Mouse (Mus musculus): ENCODE results near the gene Slc22a16. TPM values are rescaled to one million over a fixed set of nuclear protein-coding genes. Genes with fewer than 3 reads are reported as not detected.
A peak's percentile ranks its signal among the peaks of the same experiment; 100 is the strongest.
"Not testable (repeated sequence)": the region's sequence is repeated elsewhere in the genome, so short reads cannot be mapped to it uniquely, and the experiment has no call there.

Slc22a16 gene
- total and polyA plus RNA-seq, 2 experiments from 2014 or later: not detected

DNA sequence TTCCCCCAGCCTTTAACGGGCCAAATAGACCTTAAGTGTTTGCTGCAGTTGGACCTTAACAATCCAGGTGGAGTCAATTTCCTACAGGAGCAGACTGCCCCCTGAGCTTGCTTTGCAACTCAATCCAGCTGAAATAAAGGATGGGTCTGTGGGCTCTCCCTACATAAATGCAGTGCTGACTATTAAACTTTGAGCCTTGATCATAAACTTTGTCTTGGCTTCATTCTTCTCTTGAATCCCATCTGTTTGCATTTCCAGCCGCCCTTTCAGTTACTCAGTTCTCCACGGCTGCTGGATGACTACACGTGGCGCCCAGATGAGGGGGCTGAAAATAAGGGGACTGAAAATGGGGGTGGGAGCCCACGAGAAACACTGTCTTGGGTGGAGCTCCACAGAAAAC lies 28.8 kb upstream of the Slc22a16 start:
- no peak for TF ChIP-seq CTCF (IDR thresholded peaks at IDR 0.05; ENCODE audit: low read depth)
- no peaks in the 10 kb centered on the region for H3K9me3 ChIP-seq (ENCODE audit: low read length)
- no peaks in the 10 kb centered on the region for H3K36me3 ChIP-seq (ENCODE audit: insufficient read depth)
- 82% methylated on average over 6 of the region's 6 CpGs for WGBS
- DNase-seq (no peak), ATAC-seq (no peak)
- no peak overlapping the region for H3K9ac ChIP-seq
- no peak overlapping the region for H3K4me3 ChIP-seq (ENCODE audit: low read depth, low read length)
- no peaks in the 10 kb centered on the region for H3K27me3 ChIP-seq (ENCODE audit: insufficient read depth, low read length)
- no peak overlapping the region for H3K4me2 ChIP-seq (ENCODE audit: low read depth)
- no peaks in the 10 kb centered on the region for H3K4me1 ChIP-seq (ENCODE audit: insufficient read depth)
- no peak overlapping the region for H3K27ac ChIP-seq (ENCODE audit: low read depth, low read length)

DNA sequence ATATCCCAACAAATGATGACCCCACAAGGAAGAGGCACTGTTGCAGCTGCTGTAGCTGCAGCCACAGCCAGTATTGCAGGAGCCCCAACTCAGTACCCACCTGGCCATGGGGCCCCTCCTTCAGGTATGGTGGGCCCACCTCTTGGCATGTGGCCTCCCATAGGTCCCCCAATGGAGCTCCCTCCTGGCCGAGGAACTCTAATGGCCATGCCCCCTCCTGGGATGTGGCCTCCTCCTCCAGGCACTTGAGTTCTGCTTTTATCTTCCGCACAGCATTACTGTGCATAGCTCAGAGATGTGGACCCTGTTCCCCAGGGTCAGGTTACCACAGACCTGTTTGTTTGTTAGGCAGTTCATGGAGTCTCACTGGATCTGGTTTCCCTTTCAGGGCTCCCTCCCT lies 20.8 kb upstream of the Slc22a16 start:
- Histone ChIP-seq H3K36me3 (ENCODE audit: insufficient read depth) (no peaks in the 10 kb centered on the region), H3K4me2 (ENCODE audit: low read depth) (no peak overlapping the region), H3K9me3 (ENCODE audit: low read length) (no peaks in the 10 kb centered on the region), H3K4me3 (ENCODE audit: low read depth, low read length) (no peak overlapping the region), H3K4me1 (ENCODE audit: insufficient read depth) (no peaks in the 10 kb centered on the region), H3K9ac (no peak overlapping the region), H3K27me3 (ENCODE audit: insufficient read depth, low read length) (no peaks in the 10 kb centered on the region), H3K27ac (ENCODE audit: low read depth, low read length) (no peak overlapping the region)
- ATAC-seq (no peak), DNase-seq (no peak)
- 81% methylated on average over 2 of the region's 2 CpGs for WGBS
- TF ChIP-seq CTCF (IDR thresholded peaks at IDR 0.05; ENCODE audit: low read depth): no peak

DNA sequence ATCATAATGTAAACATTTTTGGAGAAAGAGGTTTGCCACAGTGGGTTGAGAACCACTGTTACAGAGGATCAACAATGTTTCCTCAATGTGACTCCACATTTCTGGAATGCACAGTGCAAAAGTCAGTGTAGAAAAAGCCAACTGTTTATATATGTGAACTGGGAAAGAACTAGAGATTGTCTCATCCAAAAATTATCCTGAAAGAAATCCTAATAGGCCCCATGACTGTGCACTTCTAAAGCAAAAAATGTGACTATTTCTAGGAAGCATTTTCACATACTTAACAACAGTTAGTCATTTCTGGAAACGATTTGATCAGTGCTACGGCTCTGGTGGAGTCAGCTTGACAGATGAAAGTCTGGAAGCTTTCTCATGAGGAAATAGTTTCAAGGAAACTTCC lies 18.3 kb upstream of the Slc22a16 start:
- Histone ChIP-seq H3K9ac (no peak overlapping the region), H3K27me3 (ENCODE audit: insufficient read depth, low read length) (no peaks in the 10 kb centered on the region), H3K4me1 (ENCODE audit: insufficient read depth) (no peaks in the 10 kb centered on the region), H3K36me3 (ENCODE audit: insufficient read depth) (no peaks in the 10 kb centered on the region), H3K27ac (ENCODE audit: low read depth, low read length) (no peak overlapping the region), H3K9me3 (ENCODE audit: low read length) (no peaks in the 10 kb centered on the region), H3K4me2 (ENCODE audit: low read depth) (no peak overlapping the region), H3K4me3 (ENCODE audit: low read depth, low read length) (no peak overlapping the region)
- ATAC-seq: no peak
- 64% methylated on average over 2 of the region's 2 CpGs for WGBS
- TF ChIP-seq CTCF (IDR thresholded peaks at IDR 0.05; ENCODE audit: low read depth): no peak
- no peak for DNase-seq

DNA sequence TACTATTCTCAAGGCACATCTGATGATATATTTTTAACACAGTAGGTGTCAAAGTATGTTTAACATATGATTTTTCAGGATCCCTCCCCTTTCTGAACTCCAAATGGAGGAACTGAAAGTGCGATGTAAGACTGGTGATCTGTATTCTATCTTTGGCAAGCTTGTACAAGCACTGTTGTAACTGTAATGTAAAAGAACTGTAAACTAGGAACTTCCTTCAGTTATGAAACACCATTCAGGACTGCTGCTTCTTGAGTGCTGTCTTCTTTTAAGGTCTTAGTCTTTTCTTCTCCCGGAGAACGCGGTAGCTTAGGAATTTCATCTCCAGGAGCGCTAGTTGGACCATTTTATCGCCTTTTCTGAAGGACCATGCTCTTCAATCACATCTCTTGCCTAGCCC lies 4.4 kb upstream of the Slc22a16 start:
- not testable (repeated sequence) for H3K4me1 ChIP-seq (ENCODE audit: insufficient read depth); H3K4me2 ChIP-seq (ENCODE audit: low read depth); H3K36me3 ChIP-seq (ENCODE audit: insufficient read depth); H3K4me3 ChIP-seq (ENCODE audit: low read depth, low read length); ATAC-seq; H3K27ac ChIP-seq (ENCODE audit: low read depth, low read length); H3K9me3 ChIP-seq (ENCODE audit: low read length); H3K27me3 ChIP-seq (ENCODE audit: insufficient read depth, low read length); H3K9ac ChIP-seq; DNase-seq
- WGBS: 94% methylated on average over 6 of the region's 6 CpGs

DNA sequence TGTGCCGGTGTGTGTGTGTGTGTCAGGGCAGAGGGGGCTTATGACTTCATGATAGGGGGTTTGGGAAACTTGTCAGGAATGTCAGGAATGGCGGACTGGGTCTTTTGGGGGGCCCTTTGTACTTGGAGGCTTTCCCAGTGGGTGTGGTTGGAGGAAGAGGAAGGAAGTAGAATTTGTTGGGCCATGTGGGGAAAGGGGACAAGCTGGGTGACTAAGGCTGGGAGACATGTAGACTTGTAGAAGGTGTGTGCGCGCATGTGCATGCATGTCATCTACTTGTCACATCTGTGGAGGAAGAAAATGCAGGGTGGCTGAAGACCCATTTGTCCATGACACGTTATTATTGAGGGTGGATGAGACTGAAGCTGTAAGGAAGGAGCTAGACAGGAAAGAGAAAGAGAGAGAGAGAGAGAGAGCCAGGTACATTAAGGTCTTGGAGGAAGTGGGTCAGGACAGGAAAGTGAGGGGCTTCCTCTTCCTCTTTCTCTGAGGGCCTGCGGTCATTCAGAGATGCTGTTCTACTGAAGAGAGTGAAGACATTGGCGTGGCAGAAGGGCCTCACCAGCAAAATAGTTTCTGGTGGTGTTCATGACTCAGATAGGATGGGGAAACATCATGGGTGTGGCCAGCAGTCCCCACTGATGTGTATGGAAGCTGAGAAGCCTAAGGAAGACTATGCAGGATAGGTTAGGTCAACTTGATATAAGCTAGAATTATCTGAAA lies 5.9 kb downstream of the Slc22a16 start:
- Histone ChIP-seq H3K9ac (no peak overlapping the region), H3K4me3 (ENCODE audit: low read depth, low read length) (no peak overlapping the region), H3K27ac (ENCODE audit: low read depth, low read length) (no peak overlapping the region), H3K9me3 (ENCODE audit: low read length) (no peaks in the 10 kb centered on the region), H3K27me3 (ENCODE audit: insufficient read depth, low read length) (no peaks in the 10 kb centered on the region), H3K4me2 (ENCODE audit: low read depth) (no peak overlapping the region), H3K36me3 (ENCODE audit: insufficient read depth) (no peaks in the 10 kb centered on the region), H3K4me1 (ENCODE audit: insufficient read depth) (no peaks in the 10 kb centered on the region)
- DNase-seq: no peak
- 88% methylated on average over 7 of the region's 7 CpGs for WGBS
- ATAC-seq: no peak
- TF ChIP-seq CTCF (IDR thresholded peaks at IDR 0.05; ENCODE audit: low read depth): no peak

DNA sequence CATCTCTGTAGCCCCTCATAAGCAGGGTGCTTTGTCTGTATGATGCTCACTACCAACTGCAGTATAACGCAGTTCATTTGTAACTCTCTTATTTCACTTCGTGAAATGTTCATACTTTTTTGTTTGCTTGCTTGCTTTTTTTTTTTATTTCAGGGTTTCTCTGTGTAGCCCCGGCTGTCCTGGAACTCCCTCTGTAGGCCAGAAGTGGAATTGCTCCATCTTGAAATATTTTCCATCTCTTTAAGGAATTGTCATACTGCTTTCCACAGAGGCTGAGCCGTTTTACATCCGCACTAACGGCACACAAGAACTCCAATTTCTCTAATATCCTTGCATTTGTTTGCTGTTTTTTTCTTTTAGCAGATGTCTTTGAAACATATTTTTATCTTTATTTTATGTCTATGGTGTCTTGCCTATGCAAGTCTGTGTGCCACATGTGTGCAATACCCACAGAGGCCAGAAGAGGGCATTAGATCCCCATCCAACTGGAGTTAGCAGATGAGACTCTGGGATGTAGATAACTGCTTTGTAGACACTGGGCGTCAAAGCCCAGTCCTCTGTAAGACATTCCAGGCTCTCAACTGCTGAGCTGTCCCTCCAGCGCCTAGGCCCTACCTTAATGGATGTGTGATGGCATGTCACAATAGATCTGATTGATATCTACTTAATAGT lies 13.6 kb downstream of the Slc22a16 start:
- Histone ChIP-seq H3K27me3 (ENCODE audit: insufficient read depth, low read length) (no peaks in the 10 kb centered on the region), H3K27ac (ENCODE audit: low read depth, low read length) (no peak overlapping the region), H3K9me3 (ENCODE audit: low read length) (no peaks in the 10 kb centered on the region), H3K4me1 (ENCODE audit: insufficient read depth) (no peaks in the 10 kb centered on the region), H3K4me3 (ENCODE audit: low read depth, low read length) (no peak overlapping the region), H3K9ac (no peak overlapping the region), H3K4me2 (ENCODE audit: low read depth) (no peak overlapping the region), H3K36me3 (ENCODE audit: insufficient read depth) (no peaks in the 10 kb centered on the region)
- no peak for ATAC-seq
- TF ChIP-seq CTCF (IDR thresholded peaks at IDR 0.05; ENCODE audit: low read depth): peak; percentile 58
- 83% methylated on average over 8 of the region's 8 CpGs for WGBS
- DNase-seq: peak; percentile 22

DNA sequence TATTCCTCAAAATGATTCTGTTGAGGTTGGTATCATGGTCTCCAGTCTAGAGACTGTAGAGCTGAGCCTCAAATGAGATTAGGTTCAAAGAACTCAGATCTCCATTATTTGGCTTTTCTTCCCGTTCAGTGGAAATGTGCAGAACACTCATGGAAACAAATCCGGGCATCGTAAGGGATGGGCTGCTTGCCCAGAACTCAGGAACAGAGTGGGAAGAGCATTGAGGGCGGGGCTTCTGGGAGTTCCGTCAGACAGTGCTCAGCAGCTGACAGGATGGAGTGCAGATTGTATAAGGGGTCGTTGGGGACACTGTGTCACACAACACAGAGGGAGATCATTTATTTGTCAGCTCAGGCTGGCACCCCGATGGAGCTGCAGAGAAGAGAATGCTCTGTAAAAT lies 22.1 kb downstream of the Slc22a16 start:
- no peak overlapping the region for H3K4me2 ChIP-seq (ENCODE audit: low read depth)
- TF ChIP-seq CTCF (IDR thresholded peaks at IDR 0.05; ENCODE audit: low read depth): no peak
- H3K27ac ChIP-seq (ENCODE audit: low read depth, low read length): no peak overlapping the region
- H3K4me1 ChIP-seq (ENCODE audit: insufficient read depth): no peaks in the 10 kb centered on the region
- H3K4me3 ChIP-seq (ENCODE audit: low read depth, low read length): no peak overlapping the region
- 39% methylated on average over 7 of the region's 7 CpGs for WGBS
- H3K9me3 ChIP-seq (ENCODE audit: low read length): no peaks in the 10 kb centered on the region
- no peak overlapping the region for H3K9ac ChIP-seq
- no peaks in the 10 kb centered on the region for H3K36me3 ChIP-seq (ENCODE audit: insufficient read depth)
- H3K27me3 ChIP-seq (ENCODE audit: insufficient read depth, low read length): no peaks in the 10 kb centered on the region
- ATAC-seq: peak; percentile 48; the same call in 1 of the 2 replicates
- peak; percentile 12 for DNase-seq

Data from forebrain, postnatal 0 days (tissue).